Mouse (Mus musculus): ENCODE measurements at regions not wholly inside any gene's neighbourhood (a gene's known extent, or its start where the extent isn't known, plus 50 kb on each side); places are given as distances from the start of the nearest gene placed in this dataset.
"Not testable (repeated sequence)": the region's sequence is repeated elsewhere in the genome, so short reads cannot be mapped to it uniquely, and the experiment has no call there.

DNA sequence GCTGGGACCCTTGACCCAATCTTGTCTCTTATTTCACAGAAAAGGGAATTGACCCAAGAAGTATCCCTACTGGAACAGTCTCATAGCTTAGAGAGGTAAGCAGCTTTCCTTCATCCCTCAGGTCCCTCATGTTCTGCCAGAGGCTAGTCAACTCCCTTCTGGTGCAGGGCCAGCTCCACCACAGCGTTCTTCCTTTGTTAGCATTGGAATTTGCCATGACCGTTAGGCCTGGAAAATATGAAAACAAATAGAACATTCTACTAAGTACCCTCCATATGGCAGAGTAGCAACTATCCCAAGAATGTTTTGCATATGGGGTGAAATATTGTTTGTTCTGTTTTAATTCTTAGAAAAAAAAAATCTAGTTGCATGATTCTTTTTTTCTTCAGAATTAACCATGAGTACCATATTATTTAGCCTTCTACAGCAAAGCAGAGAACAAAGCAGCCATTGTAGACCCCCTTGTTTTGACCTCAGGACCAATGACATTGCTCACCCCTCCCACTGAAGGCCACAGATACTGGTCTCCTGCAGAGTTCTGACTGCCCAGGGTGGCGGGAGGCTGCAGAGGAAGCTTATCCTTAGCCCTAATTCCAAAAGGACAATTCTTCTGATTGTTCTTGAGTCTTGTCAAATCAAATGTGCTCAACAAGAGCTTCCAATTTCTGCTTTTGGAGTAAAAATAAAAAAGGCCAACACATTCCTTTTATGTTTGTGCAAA lies 78.1 kb upstream of the Ehbp1 start:
- DNase-seq, result no peak

DNA sequence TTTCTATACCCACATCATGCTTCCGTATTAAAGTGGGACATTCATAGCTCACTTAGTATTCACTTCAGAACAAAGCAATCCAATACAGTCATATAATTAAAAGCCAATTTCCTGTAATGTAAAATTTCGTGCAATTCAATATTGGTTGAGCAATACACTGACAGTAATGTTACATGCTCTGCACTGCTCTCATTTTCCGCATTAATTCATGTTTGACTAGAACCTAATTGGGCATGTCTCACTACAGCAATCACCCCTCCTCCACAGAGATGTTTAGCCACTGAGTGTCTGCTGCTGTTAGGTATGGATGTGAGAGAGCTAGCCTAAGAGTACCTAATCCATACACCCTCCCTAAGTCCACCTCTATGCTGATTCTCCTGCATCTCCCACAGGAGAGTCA lies 79.7 kb upstream of the Ehbp1 start:
- DNase-seq, result no peak

DNA sequence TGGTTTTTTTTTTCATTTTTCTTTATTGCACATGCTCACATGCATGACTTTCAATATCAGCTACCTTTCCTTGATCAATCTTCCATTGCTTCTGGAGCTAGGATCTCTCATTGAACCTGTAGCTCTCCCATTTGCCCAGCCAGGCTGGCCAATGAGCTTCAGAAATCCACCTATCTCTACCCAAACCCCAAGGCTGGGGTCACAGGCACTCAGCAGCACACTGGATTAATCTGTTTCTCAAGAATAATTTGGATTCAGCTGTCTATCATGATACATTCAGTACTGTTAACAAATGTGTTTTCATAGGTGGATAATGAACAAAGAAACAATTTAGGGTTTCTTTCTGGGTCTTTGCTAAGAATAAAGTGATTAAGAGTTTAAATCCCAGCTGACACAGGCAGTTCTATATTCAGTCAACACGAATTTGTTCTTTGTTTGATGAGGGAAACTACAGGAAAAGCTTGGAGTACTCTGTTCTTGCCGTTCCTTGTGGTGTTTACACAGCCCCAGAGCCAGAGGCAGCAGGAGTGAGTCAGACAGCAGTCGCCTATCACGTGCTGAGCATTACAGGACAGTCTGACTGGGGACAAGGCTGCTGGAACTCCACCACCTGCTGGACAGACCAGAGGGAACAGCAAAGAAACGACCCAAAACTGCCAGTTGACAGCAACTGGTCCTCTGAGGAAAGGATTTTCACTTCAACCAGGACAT lies 74.6 kb upstream of the Tmem17 start:
- DNase-seq, result no peak

DNA sequence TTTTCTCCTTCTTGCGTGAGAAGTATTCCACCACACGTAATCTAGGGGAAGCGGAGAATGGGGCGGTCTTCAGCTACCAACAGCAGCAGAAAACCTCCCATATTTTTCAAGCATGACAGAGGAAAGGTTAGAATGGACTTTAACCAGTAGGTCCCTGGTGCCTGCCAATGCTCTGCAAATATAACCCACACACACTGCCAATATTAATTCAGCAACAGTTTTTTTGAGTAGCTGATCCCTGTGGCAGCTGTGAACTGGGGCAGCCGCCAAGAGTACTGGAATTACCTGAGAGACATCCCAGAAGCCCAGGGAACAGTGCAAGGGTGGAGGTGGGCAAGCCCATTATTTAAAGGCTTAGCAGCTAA lies 74.1 kb upstream of the Tmem17 start:
- DNase-seq, result peak; percentile 80

DNA sequence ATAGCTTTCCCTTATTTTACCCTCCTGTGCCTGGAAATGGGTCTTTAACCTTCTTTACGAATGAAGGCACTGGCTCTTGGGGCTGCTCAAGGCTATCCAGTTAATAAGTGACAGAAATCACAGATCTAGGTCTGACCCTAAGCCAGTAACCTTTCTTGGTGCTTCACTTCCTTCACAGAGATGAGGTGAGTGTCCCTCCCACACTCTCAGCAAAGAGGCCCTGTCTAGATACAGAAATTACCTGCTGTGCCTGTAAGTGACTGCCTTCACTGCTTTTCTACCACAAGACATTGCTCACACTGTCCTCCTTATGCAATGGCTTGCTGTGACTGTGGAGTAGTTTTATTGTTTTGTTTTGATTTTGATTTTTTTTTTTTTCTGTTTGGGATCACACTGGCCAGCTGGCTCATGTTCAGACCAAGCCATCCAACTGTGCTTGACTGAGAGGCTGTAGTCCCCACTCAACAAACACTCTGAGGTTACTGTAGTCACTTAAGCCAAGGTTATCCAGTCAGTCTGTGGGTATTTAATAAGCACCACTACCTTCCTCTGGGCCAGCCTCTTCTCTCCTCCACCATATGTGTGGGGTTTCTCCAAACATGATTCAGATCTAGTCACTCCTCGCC lies 73.3 kb upstream of the Tmem17 start:
- DNase-seq, result peak; percentile 50

DNA sequence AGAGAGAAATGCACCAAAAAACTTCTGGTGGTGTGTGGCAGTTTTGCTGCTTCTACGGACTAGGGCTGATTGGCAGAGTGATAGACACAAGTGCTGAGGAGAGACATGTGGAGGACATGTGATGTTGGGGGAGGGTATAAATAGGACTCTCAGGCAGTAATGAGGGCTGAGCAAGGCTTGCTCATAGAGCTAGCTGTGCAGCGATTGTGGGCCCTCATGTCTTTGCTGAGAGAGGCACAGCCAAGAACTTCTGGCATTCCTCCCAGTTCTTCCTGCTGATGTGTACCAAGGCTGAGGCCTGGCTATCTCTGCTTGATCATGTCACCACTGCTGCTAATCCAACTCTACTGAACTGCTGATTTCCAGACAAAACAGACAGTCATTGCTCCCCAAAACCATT lies 71.4 kb upstream of the Tmem17 start:
- DNase-seq, result peak; percentile 36

DNA sequence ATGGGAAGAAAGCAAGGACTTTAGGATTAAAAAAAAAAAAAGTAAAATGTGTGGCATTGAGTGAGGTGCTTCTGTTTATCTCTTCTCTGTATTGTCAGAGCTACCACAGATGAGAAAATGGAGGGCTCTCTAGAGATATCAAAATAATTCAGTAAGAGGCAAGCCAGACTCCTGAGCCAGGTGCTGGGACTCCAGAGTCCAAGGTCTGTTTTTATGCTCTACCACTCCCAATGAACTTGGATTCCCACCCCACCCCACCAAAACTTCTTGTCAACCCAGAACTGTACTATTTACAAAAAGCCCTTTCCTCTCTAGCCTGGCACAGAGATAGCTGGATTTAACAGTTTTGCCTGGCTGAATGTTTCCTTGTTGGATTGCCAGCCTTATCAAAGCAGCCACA lies 58.7 kb upstream of the Tmem17 start:
- DNase-seq, result no peak

DNA sequence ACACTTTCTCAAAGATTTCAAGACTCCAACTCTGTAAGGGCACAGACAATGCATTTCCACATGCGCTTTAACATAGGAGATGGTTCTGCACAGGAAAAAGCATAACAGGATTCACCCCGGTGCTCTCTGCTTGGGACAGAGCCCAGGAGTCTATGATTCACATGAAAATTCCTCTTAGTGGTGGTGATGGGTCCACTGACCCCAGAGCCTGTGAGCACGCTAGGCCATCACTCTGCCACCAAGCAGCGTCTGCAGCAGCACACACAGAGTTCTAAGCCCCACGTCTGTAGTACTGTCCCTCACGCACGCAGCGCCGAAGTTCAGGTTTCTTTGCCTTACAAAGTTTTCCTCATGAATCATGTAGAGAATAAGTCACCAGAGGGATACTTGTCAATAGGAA lies 55.6 kb upstream of the Tmem17 start:
- DNase-seq, result no peak

DNA sequence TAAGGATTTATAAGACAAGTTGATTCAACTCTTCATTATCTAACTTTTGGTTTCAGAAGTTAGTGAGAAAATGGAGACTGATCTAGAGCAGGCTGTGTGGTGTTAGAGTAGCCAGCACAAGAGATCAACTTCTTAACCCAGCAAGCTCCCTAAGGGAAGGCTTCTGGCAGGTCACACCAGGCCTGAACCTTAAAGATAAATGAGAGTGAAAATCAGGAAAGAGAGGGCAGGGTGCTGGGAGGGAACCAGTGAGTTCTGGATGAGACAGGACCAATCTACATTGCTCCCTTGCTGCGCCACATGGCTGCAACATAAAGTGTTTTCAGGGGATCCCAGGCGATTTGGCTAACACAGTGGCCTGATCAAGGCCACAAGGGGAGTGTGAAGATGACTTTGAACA lies 54.7 kb upstream of the Tmem17 start:
- DNase-seq, result no peak

DNA sequence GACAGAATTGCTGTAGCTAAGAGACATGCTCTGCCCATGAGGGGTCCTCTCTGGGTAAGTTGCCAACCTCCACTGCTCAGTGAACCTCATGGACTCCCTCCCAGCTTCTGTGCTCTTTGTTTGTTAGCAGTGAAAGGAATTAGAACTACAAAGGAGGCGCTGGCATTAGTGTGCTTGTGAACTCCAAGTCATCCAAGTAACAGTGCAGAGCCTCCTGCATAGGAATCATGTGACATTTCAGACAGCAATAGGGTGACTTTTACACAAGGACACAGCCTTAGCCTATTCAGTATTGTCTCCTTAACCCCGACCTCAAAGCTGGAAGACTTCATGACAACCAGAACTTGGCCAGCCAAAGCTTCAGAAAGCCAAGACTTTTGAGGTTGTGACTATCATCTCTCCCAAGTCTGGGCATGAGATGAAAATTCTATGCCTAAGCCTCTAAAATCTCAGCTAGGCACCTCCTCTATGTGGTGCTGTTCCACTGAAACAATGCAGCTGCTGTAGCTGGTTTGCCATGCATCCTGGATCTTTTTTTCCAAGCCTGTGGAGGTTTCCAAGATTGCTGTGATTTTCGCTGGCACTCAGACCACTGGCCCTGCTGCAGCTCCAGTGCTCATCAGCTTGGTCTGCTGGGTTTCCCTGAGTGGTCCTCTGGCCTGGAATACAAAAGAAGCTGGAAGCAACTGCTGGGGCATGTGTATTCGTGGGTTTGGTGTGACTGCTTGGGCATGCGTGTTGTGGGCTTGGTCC lies 52.8 kb upstream of the Tmem17 start:
- DNase-seq, result no peak

DNA sequence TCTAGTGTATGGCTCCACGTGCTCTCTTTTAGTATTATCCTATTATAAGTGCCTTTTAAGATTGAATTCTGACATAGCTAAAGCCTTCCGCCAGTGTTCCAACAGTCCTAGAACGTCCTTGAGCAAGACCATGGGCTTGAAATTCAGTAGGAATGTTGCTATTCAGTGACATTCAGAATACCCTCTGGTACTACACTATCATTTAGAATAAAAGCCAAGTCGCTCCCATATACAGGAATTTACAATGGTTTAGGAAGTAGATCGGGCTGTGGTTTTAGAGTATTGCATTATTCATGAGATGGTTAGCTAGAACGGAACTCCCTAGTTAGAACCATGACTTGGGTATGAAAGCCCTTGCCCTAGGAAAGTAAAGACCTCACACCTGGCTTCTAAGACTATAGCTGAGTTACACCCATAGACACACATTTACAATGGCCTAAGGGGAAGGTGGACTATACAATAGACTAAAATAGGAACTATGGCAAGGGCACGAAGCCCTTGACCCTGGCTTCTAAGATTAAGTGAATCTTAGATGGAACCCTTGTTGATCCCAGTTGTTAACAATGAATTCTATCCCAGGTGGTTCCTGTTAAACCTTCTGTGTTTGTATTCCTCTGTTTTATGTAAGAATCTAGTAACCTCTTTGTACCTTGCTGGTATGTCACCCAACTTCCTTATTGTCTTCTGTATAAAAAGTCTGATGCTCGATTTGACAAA lies 50.7 kb upstream of the Tmem17 start:
- not testable (repeated sequence) for DNase-seq
